10 mouse cellular contexts compared by ENCODE assay signal in the genomic region with DNA sequence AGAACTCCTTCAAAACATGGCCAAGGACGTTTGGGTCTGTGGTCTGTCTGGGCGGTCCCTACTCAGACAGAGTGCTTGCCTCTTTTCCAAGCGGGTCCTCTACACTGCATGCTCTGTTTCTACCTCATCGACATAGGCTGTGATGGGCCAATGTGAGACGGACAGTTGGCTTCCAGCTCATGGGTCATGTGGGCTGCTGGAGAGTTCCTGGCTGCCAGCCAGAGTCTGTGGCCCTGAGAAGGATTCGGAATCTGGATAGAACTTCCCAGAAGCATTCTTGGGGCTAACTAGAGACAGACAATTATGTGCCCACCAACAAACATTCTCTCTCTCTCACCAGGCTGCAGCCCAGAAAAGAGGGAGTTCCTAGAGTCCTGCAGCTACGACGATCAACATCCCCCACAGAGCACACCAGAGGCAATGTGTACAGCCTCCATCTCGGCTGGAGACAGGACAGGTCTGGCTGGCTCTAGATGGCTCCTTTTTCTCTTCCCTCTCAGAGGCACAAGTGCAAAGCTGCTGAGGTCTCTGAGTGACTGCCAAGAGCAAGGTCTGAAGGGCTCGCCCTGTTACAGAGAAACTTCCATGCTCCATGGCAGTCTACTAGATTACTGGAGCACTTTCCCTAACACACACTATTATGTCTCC. TPM values are rescaled to one million over a fixed set of nuclear protein-coding genes. Genes with fewer than 3 reads are reported as not detected.
A peak's percentile ranks its signal among the peaks of the same experiment; 100 is the strongest.
DNase-seq lines count a peak whose midpoint lies in the region; ATAC-seq lines count a peak whose summit lies in the region.
"Had no signal": no experiment of that assay in that cellular context is flagged by ENCODE, and none has a peak within 500 bp of the region (broad histone marks: within the 10 kb centered on the region; RNA-seq: fewer than 3 reads in every experiment).

No protein-coding gene starts in this region.

- DNase-seq in hindbrain, embryonic 10.5 days (ENCODE audit: low spot score) = no peak
- DNase-seq in adipocyte (ENCODE audit: low spot score) = peak; percentile 48
- peak; percentile 34 for DNase-seq in cerebellum, adult 8-10 months
- DNase-seq in heart, postnatal 14 days = peak; percentile 57 to 64
- DNase-seq in layer of hippocampus, adult 8-10 months (ENCODE audit: low spot score in 2 of 2) = no peak
- no peak for DNase-seq in left cerebral cortex, adult 18-20 months (ENCODE audit: low spot score in 2 of 2)
- no peak for DNase-seq in urinary bladder, adult 18-20 months (ENCODE audit: low spot score in 2 of 2)
- DNase-seq: liver, postnatal 0 days had no signal

- no peaks in the 10 kb centered on the region for H3K27me3 ChIP-seq in hindbrain, embryonic 15.5 days
- no peaks in the 10 kb centered on the region for H3K27me3 ChIP-seq in hindbrain, embryonic 10.5 days (ENCODE audit: insufficient read depth, poor library complexity, severe bottlenecking)

- no peak overlapping the region for H3K4me2 ChIP-seq in hindbrain, embryonic 15.5 days

- 0 out of 2 replicates have a peak, but pooled peaks have one; percentile 56 for ATAC-seq in hindbrain, embryonic 15.5 days (ENCODE audit: low FRiP score, low read depth)
- ATAC-seq: liver, postnatal 0 days had no signal

- H3K4me3 ChIP-seq in hindbrain, embryonic 15.5 days = no peak overlapping the region
- H3K4me3 ChIP-seq in hindbrain, embryonic 10.5 days = no peak overlapping the region

- H3K4me1 ChIP-seq in hindbrain, embryonic 15.5 days (replicated peaks) = no peaks in the 10 kb centered on the region
- H3K4me1 ChIP-seq in hindbrain, embryonic 10.5 days (replicated peaks) = no peaks in the 10 kb centered on the region

- H3K27ac ChIP-seq in hindbrain, embryonic 15.5 days (replicated peaks) = no peak overlapping the region
- H3K27ac ChIP-seq in hindbrain, embryonic 10.5 days = no peak overlapping the region

- WGBS in hindbrain, embryonic 15.5 days = 62% methylated on average over 10 of the region's 10 CpGs
- WGBS in hindbrain, embryonic 10.5 days = 86% methylated on average over 10 of the region's 10 CpGs

- peaks cover 50% of the 10 kb centered on the region for H3K36me3 ChIP-seq in hindbrain, embryonic 15.5 days
- H3K36me3 ChIP-seq in hindbrain, embryonic 10.5 days = peaks cover 85% of the 10 kb centered on the region

- H3K9ac ChIP-seq in hindbrain, embryonic 15.5 days = no peak overlapping the region
- H3K9ac ChIP-seq: liver, postnatal 0 days had no signal

- intact Hi-C loops in heart, postnatal 14 days (cut with DNase I) = no loop called here

- no peaks in the 10 kb centered on the region for H3K9me3 ChIP-seq in hindbrain, embryonic 15.5 days
- no peaks in the 10 kb centered on the region for H3K9me3 ChIP-seq in hindbrain, embryonic 10.5 days

RNA-seq across cellular contexts. Expression of gene Hnrnph1, which starts 26.7 kb away (rescaled TPM):
- 418 and 450 TPM in 2 replicates for polyA plus RNA-seq in hindbrain, embryonic 15.5 days (2015; fragmentation: Nextera tagmentation; extraction: Ambion mirVana)
- polyA plus RNA-seq in hindbrain, embryonic 10.5 days (2016; fragmentation: Nextera tagmentation; extraction: Ambion mirVana) = 502 and 622 TPM in 2 replicates
- total RNA-seq in heart, postnatal 14 days (2021) = 100 to 1,000 TPM; 134 to 140 TPM
- total RNA-seq in layer of hippocampus, adult 8-10 months (2022) = 100 to 1,000 TPM; 246 to 288 (median 274) TPM
- 100 to 1,000 TPM; 257 to 271 TPM for total RNA-seq in left cerebral cortex, adult 18-20 months (2021)

RNA-seq across cellular contexts. Expression of gene Rufy1, which starts 27.4 kb away (rescaled TPM):
- 23.2 and 29.3 TPM in 2 replicates for polyA plus RNA-seq in hindbrain, embryonic 15.5 days (2015; fragmentation: Nextera tagmentation; extraction: Ambion mirVana)
- polyA plus RNA-seq in hindbrain, embryonic 10.5 days (2016; fragmentation: Nextera tagmentation; extraction: Ambion mirVana) = 20.9 and 22.5 TPM in 2 replicates
- 10 to 100 TPM; 27.1 to 27.7 TPM for total RNA-seq in heart, postnatal 14 days (2021)
- total RNA-seq in layer of hippocampus, adult 8-10 months (2022) = 10 to 100 TPM; 29.6 to 33.1 (median 32.7) TPM
- 10 to 100 TPM; 29.2 to 30.3 TPM for total RNA-seq in left cerebral cortex, adult 18-20 months (2021)

RNA-seq across cellular contexts. Expression of gene Cby3, which starts 49.2 kb away (rescaled TPM):
- 1.1 and 1.8 TPM in 2 replicates for polyA plus RNA-seq in hindbrain, embryonic 15.5 days (2015; fragmentation: Nextera tagmentation; extraction: Ambion mirVana)
- 0.24 TPM in 1 of 2 replicates, not detected in the other for polyA plus RNA-seq in hindbrain, embryonic 10.5 days (2016; fragmentation: Nextera tagmentation; extraction: Ambion mirVana)
- not detected for total RNA-seq in heart, postnatal 14 days (2021)
- under 1 TPM in 1 of 4 experiments, not detected in 3; 0.96 TPM for total RNA-seq in layer of hippocampus, adult 8-10 months (2022)
- under 1 TPM in 1 of 2 experiments, not detected in 1; 0.93 TPM for total RNA-seq in left cerebral cortex, adult 18-20 months (2021)
- total RNA-seq: hematopoietic stem cell, adult 5-6 weeks had no signal

Comparison
In these comparisons a context has a peak if more than half of its experiments do, and no peak if none do; other contexts are left out.
1. DNase-seq: peak in adipocyte (single experiment), cerebellum, adult 8-10 months (single experiment) and heart, postnatal 14 days (2 of 2); none in hindbrain, embryonic 10.5 days (single experiment), layer of hippocampus, adult 8-10 months (0 of 2), left cerebral cortex, adult 18-20 months (0 of 2) and urinary bladder, adult 18-20 months (0 of 2).